Mouse (Mus musculus) liver, adult 2 months (tissue): ENCODE data around the gene Pygm. TPM values are rescaled to one million over a fixed set of nuclear protein-coding genes. Genes with fewer than 3 reads are reported as not detected.

Experiments used
- DNase-seq: peaks from one replicate; pipeline ENCODE4 v3.0.0-alpha.2; 2011; ENCODE audit warnings: low read depth, low spot score; ENCODE audit errors: extremely low read depth
- H3K27ac ChIP-seq: fragments of 200-500 bp; replicated peaks from 2 replicates; pipeline ENCODE4 v1.5.1; 2012; ENCODE audit warnings: low read depth, mild to moderate bottlenecking, control low read depth, inconsistent platforms, low read length; ENCODE audit not compliant: insufficient read depth
- H3K27me3 ChIP-seq: fragments of 200-500 bp; 2 replicates; pipeline ENCODE4 v1.6.1; 2012; ENCODE audit warnings: mild to moderate bottlenecking, moderate library complexity, low read length, inconsistent platforms; ENCODE audit not compliant: control insufficient read depth, insufficient read depth
- H3K36me3 ChIP-seq: fragments of 200-500 bp; 2 replicates; pipeline ENCODE4 v1.6.1; 2012; ENCODE audit warnings: low read length, inconsistent platforms; ENCODE audit not compliant: control insufficient read depth, insufficient read depth
- H3K4me1 ChIP-seq: fragments of 200-500 bp; 2 replicates; pipeline ENCODE4 v1.6.1; 2011; ENCODE audit warnings: low read length; ENCODE audit not compliant: control insufficient read depth, insufficient read depth
- H3K4me3 ChIP-seq: fragments of 200-500 bp; 2 replicates; pipeline ENCODE4 v1.5.1; 2011; ENCODE audit warnings: low read depth, mild to moderate bottlenecking, control low read depth, low read length, moderate library complexity; ENCODE audit not compliant: insufficient read depth
- H3K79me2 ChIP-seq: fragments of 200-500 bp; 2 replicates; pipeline ENCODE4 v1.6.1; 2012; ENCODE audit warnings: inconsistent platforms, mild to moderate bottlenecking, low read length, moderate library complexity; ENCODE audit not compliant: control insufficient read depth, insufficient read depth
- H3K9ac ChIP-seq: fragments of 200-500 bp; 2 replicates; pipeline ENCODE4 v1.6.1; 2012; ENCODE audit warnings: low read depth, mild to moderate bottlenecking, control low read depth, inconsistent platforms, low read length
- CTCF ChIP-seq: fragments of 200-500 bp; IDR thresholded peaks from 2 replicates; pipeline ENCODE4 v1.5.1; 2011; ENCODE audit warnings: low read depth, low read length, control low read depth
- POLR2A ChIP-seq: fragments of 200-500 bp; IDR thresholded peaks from 2 replicates; pipeline ENCODE4 v1.6.1; 2011; ENCODE audit warnings: low read length, control low read depth; ENCODE audit not compliant: insufficient read depth; ENCODE audit errors: extremely low read depth
- WGBS: fragments of 180-500 bp; shearing (Covaris S2); methylation state at CpG from one replicate; pipeline ENCODE4 v1.1.7; 2018; 5-methylcytosine and 5-hydroxymethylcytosine counted together
- polyA plus RNA-seq: library from polyadenylated mRNA; depleted of rRNA; stranded (reverse); fragments of >200 nt; gene quantifications from 2 replicates; pipeline ENCODE4 v1.2.3, GENCODE M21; 2012
- total RNA-seq: library from RNA; depleted of rRNA; stranded (reverse); fragments of >200 nt; gene quantifications from 2 replicates; pipeline ENCODE4 v1.2.3, GENCODE M21; 2014

The Pygm gene
- total and polyA plus RNA-seq, 2 experiments = 1.6 to 2.3 TPM

GRCm38 (mm10) chr19:6398447-6399284, 14.5 kb downstream of the Pygm start:
- peak overlapping the region; percentile 7; the same call in 1 of the 2 replicates for H3K9ac ChIP-seq
- WGBS = 3% methylated on average over 39 of the region's 39 CpGs
- peak overlapping the region; percentile 19 for H3K27ac ChIP-seq
- no peaks in the 10 kb centered on the region for H3K36me3 ChIP-seq
- no peaks in the 10 kb centered on the region; the same call in 1 of the 2 replicates for H3K4me1 ChIP-seq
- H3K27me3 ChIP-seq = no peaks in the 10 kb centered on the region
- DNase-seq = no peak
- TF ChIP-seq CTCF = no peak
- TF ChIP-seq POLR2A = no peak
- no peaks in the 10 kb centered on the region for H3K79me2 ChIP-seq
- peak overlapping the region; percentile 56 for H3K4me3 ChIP-seq

GRCm38 (mm10) chr19:6399285-6400095, 15.3 kb downstream of the Pygm start, which contains the start of gene Rasgrp2:
Gene Rasgrp2 (plus strand): TSS chr19:6399340.
- Histone ChIP-seq H3K27ac (peak within 1 kb of the TSS; percentile 28), H3K9ac (peak within 1 kb of the TSS; percentile 75), H3K27me3 (no peaks in the 10 kb centered on the region), H3K4me1 (no peaks in the 10 kb centered on the region; the same call in 1 of the 2 replicates), H3K4me3 (peak within 1 kb of the TSS; percentile 56), H3K36me3 (no peaks in the 10 kb centered on the region), H3K79me2 (no peaks in the 10 kb centered on the region)
- 2% methylated on average over 77 of the region's 87 CpGs for WGBS
- no peak for DNase-seq
- no peak for TF ChIP-seq POLR2A
- TF ChIP-seq CTCF = no peak

- Histone ChIP-seq H3K4me1 (no peaks in the 10 kb centered on the region; the same call in 1 of the 2 replicates), H3K79me2 (no peaks in the 10 kb centered on the region), H3K9ac (peak overlapping the region; percentile 75), H3K4me3 (peak overlapping the region; percentile 56), H3K27ac (peak overlapping the region; percentile 56), H3K27me3 (no peaks in the 10 kb centered on the region), H3K36me3 (no peaks in the 10 kb centered on the region)
- TF ChIP-seq CTCF (no peak), POLR2A (no peak)
- DNase-seq = no peak
- WGBS = 11% methylated on average over 29 of the region's 29 CpGs
Measured at GRCm38 (mm10) chr19:6400096-6401086, 16.2 kb downstream of the Pygm start.

GRCm38 (mm10) chr19:6401131-6401815, 17.1 kb downstream of the Pygm start:
- no peaks in the 10 kb centered on the region for H3K27me3 ChIP-seq
- no peaks in the 10 kb centered on the region for H3K79me2 ChIP-seq
- peak overlapping the region; percentile 56 for H3K27ac ChIP-seq
- WGBS = 1% methylated on average over 32 of the region's 32 CpGs
- H3K4me3 ChIP-seq = peak overlapping the region; percentile 56
- peak overlapping the region; percentile 45 for H3K9ac ChIP-seq
- TF ChIP-seq POLR2A (no peak), CTCF (peak; percentile 88)
- H3K36me3 ChIP-seq = no peaks in the 10 kb centered on the region
- peak; percentile 47 for DNase-seq
- H3K4me1 ChIP-seq = no peaks in the 10 kb centered on the region; the same call in 1 of the 2 replicates

GRCm38 (mm10) chr19:6401951-6402350, 17.8 kb downstream of the Pygm start:
- under 1% methylated on average over 9 of the region's 9 CpGs for WGBS
- no peaks in the 10 kb centered on the region for H3K79me2 ChIP-seq
- peak overlapping the region; percentile 45; the same call in 1 of the 2 replicates for H3K9ac ChIP-seq
- peak overlapping the region; percentile 56 for H3K4me3 ChIP-seq
- no peaks in the 10 kb centered on the region; the same call in 1 of the 2 replicates for H3K4me1 ChIP-seq
- H3K27me3 ChIP-seq = no peaks in the 10 kb centered on the region
- DNase-seq = no peak
- no peak for TF ChIP-seq CTCF
- no peak for TF ChIP-seq POLR2A
- H3K27ac ChIP-seq = peak overlapping the region; percentile 32
- no peaks in the 10 kb centered on the region for H3K36me3 ChIP-seq
